Mouse (Mus musculus) forebrain, postnatal 0 days (tissue): ENCODE results near the gene Ankib1. TPM values are rescaled to one million over a fixed set of nuclear protein-coding genes. Genes with fewer than 3 reads are reported as not detected.
"Not testable (repeated sequence)": the region's sequence is repeated elsewhere in the genome, so short reads cannot be mapped to it uniquely, and the experiment has no call there.

Experiments used
- ATAC-seq: fragments of 200-750 bp; cut with Nextera tagmentation; 2 replicates; pipeline ENCODE4 v1.8.0; 2017; ENCODE audit warnings: mild to moderate bottlenecking, moderate library complexity
- DNase-seq: peaks from one replicate; pipeline ENCODE4 v3.0.0-alpha.2; 2015
- H3K27ac ChIP-seq: fragments of 300-500 bp; sonication (generic); 2 replicates; pipeline ENCODE4 v1.5.1; 2014; ENCODE audit warnings: low read depth, mild to moderate bottlenecking, antibody characterized with exemption, low read length, moderate library complexity, mixed read lengths
- H3K27me3 ChIP-seq: fragments of 300-500 bp; sonication (generic); 2 replicates; pipeline ENCODE4 v1.6.1; 2014; ENCODE audit warnings: mild to moderate bottlenecking, low read length, mixed read lengths; ENCODE audit not compliant: insufficient read depth
- H3K36me3 ChIP-seq: fragments of 300-500 bp; sonication (generic); 2 replicates; pipeline ENCODE4 v1.6.1; 2014; ENCODE audit warnings: mild to moderate bottlenecking, moderate library complexity; ENCODE audit not compliant: insufficient read depth
- H3K4me1 ChIP-seq: fragments of 300-500 bp; sonication (generic); 2 replicates; pipeline ENCODE4 v1.6.1; 2014; ENCODE audit warnings: antibody characterized with exemption; ENCODE audit not compliant: insufficient read depth
- H3K4me2 ChIP-seq: fragments of 300-500 bp; sonication (generic); 2 replicates; pipeline ENCODE4 v1.6.1; 2014; ENCODE audit warnings: low read depth, mild to moderate bottlenecking, moderate library complexity
- H3K4me3 ChIP-seq: fragments of 300-500 bp; sonication (generic); 2 replicates; pipeline ENCODE4 v1.5.1; 2014; ENCODE audit warnings: low read depth, low read length, mixed read lengths
- H3K9ac ChIP-seq: fragments of 300-500 bp; sonication (generic); 2 replicates; pipeline ENCODE4 v1.6.1; 2014; ENCODE audit warnings: mild to moderate bottlenecking
- H3K9me3 ChIP-seq: fragments of 300-500 bp; sonication (generic); 2 replicates; pipeline ENCODE4 v1.6.1; 2016; ENCODE audit warnings: low read length
- CTCF ChIP-seq: sonication (generic); IDR thresholded peaks from 2 replicates; pipeline ENCODE4 v1.5.1; 2016; ENCODE audit warnings: antibody characterized with exemption, control low read depth, low read depth
- WGBS: fragments of 180-500 bp; shearing (Covaris S2); extraction: QIAGEN DNeasy Blood & Tissue Kit; methylation state at CpG from one replicate; pipeline ENCODE4 v1.1.7; 2014; 5-methylcytosine and 5-hydroxymethylcytosine counted together
- polyA plus RNA-seq: library from polyadenylated mRNA; unstranded; fragments of >200 nt; fragmentation: Nextera tagmentation; extraction: Ambion mirVana; gene quantifications from 2 replicates; pipeline ENCODE4 v1.2.1, GENCODE M21; 2015
- total RNA-seq: library from RNA; depleted of rRNA; stranded (reverse); fragments of >200 nt; gene quantifications from 2 replicates; pipeline ENCODE4 v1.2.3, GENCODE M21; 2014

Gene Ankib1
- total and polyA plus RNA-seq, 2 experiments from 2014 or later, result 17.2 to 74.0 TPM

- H3K36me3 ChIP-seq, result no peaks in the 10 kb centered on the region
- H3K4me1 ChIP-seq, result peaks cover 7% of the 10 kb centered on the region; the same call in 1 of the 2 replicates
- no peaks in the 10 kb centered on the region for H3K9me3 ChIP-seq
- WGBS, result 76% methylated on average over 4 of the region's 4 CpGs
- no peak for TF ChIP-seq CTCF
- H3K9ac ChIP-seq, result no peak overlapping the region
- no peak overlapping the region for H3K27ac ChIP-seq
- DNase-seq (no peak), ATAC-seq (no peak)
- no peaks in the 10 kb centered on the region for H3K27me3 ChIP-seq
- peak overlapping the region; percentile 23 for H3K4me2 ChIP-seq
- no peak overlapping the region for H3K4me3 ChIP-seq
Measured at GRCm38 (mm10) chr5:3800881-3801280, 1.8 kb downstream of the Ankib1 start.

DNA sequence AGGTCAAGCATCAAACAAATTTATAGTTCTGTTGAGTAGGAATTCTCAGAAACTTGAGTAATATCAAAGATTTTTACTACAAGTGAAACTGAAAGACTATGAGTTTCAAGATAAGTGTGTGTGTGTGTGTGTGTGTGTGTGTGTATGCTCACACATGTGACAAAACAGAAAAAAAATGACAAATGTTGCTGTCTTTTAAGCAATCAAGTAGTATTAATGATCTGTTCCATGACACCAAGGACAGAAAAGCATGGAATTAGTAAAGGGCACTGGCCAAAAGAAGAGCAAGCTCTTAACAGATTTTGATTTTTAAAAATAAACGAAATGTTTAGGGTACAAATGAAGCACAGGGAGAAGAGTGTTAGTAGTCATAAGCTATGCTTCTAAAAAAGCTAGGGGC lies 2.7 kb downstream of the Ankib1 start:
- no peak overlapping the region for H3K4me3 ChIP-seq
- H3K9ac ChIP-seq, result no peak overlapping the region
- no peak for TF ChIP-seq CTCF
- peaks cover 7% of the 10 kb centered on the region; the same call in 1 of the 2 replicates for H3K4me1 ChIP-seq
- DNase-seq (no peak), ATAC-seq (no peak)
- no peaks in the 10 kb centered on the region for H3K9me3 ChIP-seq
- H3K27me3 ChIP-seq, result no peaks in the 10 kb centered on the region
- no peak overlapping the region for H3K4me2 ChIP-seq
- H3K36me3 ChIP-seq, result no peaks in the 10 kb centered on the region
- no peak overlapping the region for H3K27ac ChIP-seq
- 90% methylated on average over 1 of the region's 1 CpGs for WGBS

DNA sequence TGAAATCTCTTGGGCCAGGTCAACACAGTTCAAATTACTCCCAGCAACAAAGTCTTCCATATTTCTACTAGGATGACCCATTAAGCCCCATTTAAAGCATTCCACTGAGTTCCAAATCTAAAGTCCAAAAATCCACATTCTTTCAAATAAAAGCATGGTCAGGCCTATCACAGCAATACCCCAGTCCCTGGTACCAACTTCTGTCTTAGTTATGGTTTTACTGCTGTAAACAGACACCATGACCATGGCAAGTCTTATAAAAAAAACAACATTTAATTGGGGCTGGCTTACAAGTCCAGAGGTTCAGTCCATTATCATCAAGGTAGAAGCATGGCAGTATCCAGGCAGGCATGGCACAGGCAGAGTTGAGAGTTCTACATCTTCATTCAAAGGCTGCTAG lies 4.1 kb downstream of the Ankib1 start:
- not testable (repeated sequence) for DNase-seq, ATAC-seq, H3K9ac ChIP-seq, H3K36me3 ChIP-seq, H3K4me3 ChIP-seq, H3K4me2 ChIP-seq, H3K9me3 ChIP-seq, H3K27ac ChIP-seq, H3K27me3 ChIP-seq, H3K4me1 ChIP-seq

DNA sequence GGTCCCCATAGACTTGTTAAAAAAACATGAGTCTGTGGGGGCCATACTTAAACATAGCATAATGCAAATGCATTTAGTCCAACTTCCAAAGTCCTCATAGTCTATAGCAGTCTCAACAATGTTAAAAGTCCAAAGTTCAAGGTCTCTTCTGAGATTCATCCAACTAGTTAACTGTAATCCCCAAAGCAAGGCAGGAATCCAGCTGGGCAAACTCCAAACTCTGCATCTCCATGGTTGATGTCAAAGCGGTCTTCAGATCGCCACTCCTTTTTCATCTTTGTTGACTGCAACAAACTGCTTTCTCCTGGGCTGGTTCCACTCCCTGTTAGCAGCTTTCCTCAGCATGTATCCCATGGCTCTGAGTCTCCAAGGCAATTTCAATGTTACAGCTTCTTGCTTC lies 5.6 kb downstream of the Ankib1 start:
- not testable (repeated sequence) for ATAC-seq

DNA sequence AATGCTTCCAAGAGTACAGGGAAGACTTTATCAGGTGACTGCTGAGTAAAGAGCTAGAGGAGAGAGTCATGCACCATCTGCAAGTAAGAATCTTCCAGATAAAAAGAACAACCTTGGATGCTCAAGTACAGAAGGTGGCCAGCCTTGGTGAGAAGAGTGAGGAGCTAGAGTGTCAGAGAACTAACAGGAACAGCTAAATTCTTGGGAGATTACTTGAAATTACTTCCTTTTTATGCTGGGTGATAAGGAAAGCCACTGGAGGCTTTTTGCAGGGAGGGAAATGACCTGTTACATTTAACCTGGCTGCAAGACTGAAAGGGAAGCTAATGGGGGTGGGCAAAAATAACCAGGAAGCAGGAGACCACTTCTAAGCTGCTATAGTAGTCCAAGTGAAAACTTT lies 11.7 kb downstream of the Ankib1 start:
- H3K27me3 ChIP-seq, result no peaks in the 10 kb centered on the region
- ATAC-seq, result no peak
- no peak for DNase-seq
- no peak overlapping the region for H3K4me2 ChIP-seq
- no peak overlapping the region for H3K27ac ChIP-seq
- H3K9me3 ChIP-seq, result no peaks in the 10 kb centered on the region
- H3K9ac ChIP-seq, result no peak overlapping the region
- no peak for TF ChIP-seq CTCF
- no peak overlapping the region for H3K4me3 ChIP-seq
- no peaks in the 10 kb centered on the region for H3K36me3 ChIP-seq
- H3K4me1 ChIP-seq, result no peaks in the 10 kb centered on the region

More for the DNA sequence above, 5.6 kb downstream of the Ankib1 start:
- 87% methylated on average over 2 of the region's 2 CpGs for WGBS
- not testable (repeated sequence) for H3K27me3 ChIP-seq, H3K4me1 ChIP-seq, H3K9ac ChIP-seq, H3K4me3 ChIP-seq, H3K36me3 ChIP-seq, H3K27ac ChIP-seq, H3K9me3 ChIP-seq, H3K4me2 ChIP-seq, DNase-seq

DNA sequence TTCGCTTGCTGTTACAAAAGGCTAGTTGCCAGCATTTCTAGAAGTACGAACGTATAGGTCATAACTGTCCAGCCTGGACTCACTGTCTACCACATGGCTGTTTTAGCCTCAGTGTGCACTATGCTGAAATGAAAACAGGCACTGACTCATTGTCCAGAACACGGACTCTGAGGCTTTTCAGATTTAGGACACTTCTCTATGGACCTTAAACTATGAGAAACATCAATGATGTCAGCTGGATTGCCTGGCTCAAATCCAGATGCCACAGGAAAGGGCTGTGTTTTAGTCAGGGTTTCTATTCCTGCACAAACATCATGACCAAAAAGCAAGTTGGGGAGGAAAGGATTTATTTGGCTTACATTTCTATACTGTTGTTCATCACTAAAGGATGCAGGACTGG lies 15.2 kb downstream of the Ankib1 start:
- ATAC-seq (no peak), DNase-seq (no peak)
- TF ChIP-seq CTCF, result no peak
- Histone ChIP-seq H3K4me1 (no peaks in the 10 kb centered on the region), H3K27ac (no peak overlapping the region), H3K27me3 (no peaks in the 10 kb centered on the region), H3K4me3 (no peak overlapping the region), H3K4me2 (no peak overlapping the region), H3K36me3 (no peaks in the 10 kb centered on the region), H3K9ac (no peak overlapping the region), H3K9me3 (no peaks in the 10 kb centered on the region)
- WGBS, result 69% methylated on average over 4 of the region's 4 CpGs

- no peaks in the 10 kb centered on the region for H3K27me3 ChIP-seq
- no peak overlapping the region for H3K4me2 ChIP-seq
- H3K27ac ChIP-seq, result no peak overlapping the region
- no peak for DNase-seq
- H3K4me1 ChIP-seq, result no peaks in the 10 kb centered on the region
- no peak for ATAC-seq
- no peak overlapping the region for H3K9ac ChIP-seq
- no peaks in the 10 kb centered on the region for H3K9me3 ChIP-seq
- WGBS, result 39% methylated on average over 1 of the region's 1 CpGs
- no peak overlapping the region for H3K4me3 ChIP-seq
- TF ChIP-seq CTCF, result no peak
- H3K36me3 ChIP-seq, result no peaks in the 10 kb centered on the region
Measured at GRCm38 (mm10) chr5:3784751-3785496, 17.8 kb downstream of the Ankib1 start.
